Mouse (Mus musculus) bone marrow macrophage, adult 2 months (primary cell): ENCODE data around the gene Zfp81.

Experiments used
- CTCF ChIP-seq: IDR thresholded peaks from 2 replicates; pipeline ENCODE4 v1.5.1; 2012; ENCODE audit warnings: low read depth, mild to moderate bottlenecking, low read length, moderate library complexity
- POLR2A ChIP-seq: IDR thresholded peaks from 2 replicates; pipeline ENCODE4 v1.6.1; 2012; ENCODE audit warnings: mild to moderate bottlenecking, low read depth, low read length, borderline replicate concordance

GRCm38 (mm10) chr17:33358411-33359384 is at the start of gene Zfp81:
- TF ChIP-seq CTCF (0 out of 2 replicates have a peak, but pooled peaks have one; percentile 14), POLR2A (no peak)
